8 mouse cellular contexts compared by ENCODE assay signal in the genomic region with DNA sequence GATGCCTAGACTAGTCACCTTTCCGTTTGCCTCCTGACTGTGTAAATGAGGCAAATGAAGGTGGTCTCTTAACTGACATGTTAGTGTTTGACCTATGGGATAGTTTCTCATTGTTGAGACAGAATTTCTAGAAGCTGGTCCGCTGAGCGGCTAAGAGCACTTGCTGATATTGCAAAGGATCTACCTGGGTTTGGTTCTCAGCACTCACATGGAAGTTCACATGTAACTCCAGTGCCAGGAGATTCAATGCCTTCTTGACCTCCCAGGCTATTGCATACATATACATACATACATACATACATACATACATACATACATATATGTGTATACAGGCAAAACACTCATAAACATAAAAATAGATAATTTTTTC. TPM values are rescaled to one million over a fixed set of nuclear protein-coding genes. Genes with fewer than 3 reads are reported as not detected.
A peak's percentile ranks its signal among the peaks of the same experiment; 100 is the strongest.
DNase-seq lines count a peak whose midpoint lies in the region; ATAC-seq and TF ChIP-seq lines count a peak whose summit lies in the region.

No protein-coding gene starts in this region.

- ATAC-seq in liver, embryonic 13.5 days (ENCODE audit: low read depth), result no peak

- peaks cover 3% of the 10 kb centered on the region for H3K36me3 ChIP-seq in heart, adult 2 months (ENCODE audit: control insufficient read depth, insufficient read depth, low read length)
- H3K36me3 ChIP-seq in testis, adult 2 months (ENCODE audit: control insufficient read depth, insufficient read depth, low read length), result no peaks in the 10 kb centered on the region
- peaks cover 50% of the 10 kb centered on the region for H3K36me3 ChIP-seq in liver, embryonic 13.5 days

- peak overlapping the region; percentile 90 for H3K9ac ChIP-seq in heart, adult 2 months (ENCODE audit: low read depth, low read length)
- peak overlapping the region; percentile 98 for H3K9ac ChIP-seq in liver, embryonic 13.5 days

- peak overlapping the region; percentile 82 for H3K4me3 ChIP-seq in heart, adult 2 months
- H3K4me3 ChIP-seq in testis, adult 2 months (ENCODE audit: control insufficient read depth, low read depth, low read length), result peak overlapping the region; percentile 60; the same call in 1 of the 2 replicates
- H3K4me3 ChIP-seq in liver, embryonic 13.5 days (replicated peaks), result peak overlapping the region; percentile 23

- TF ChIP-seq POLR2A in heart, adult 2 months (IDR thresholded peaks at IDR 0.05; ENCODE audit: insufficient read depth, low read depth, low read length), result no peak
- no peak for TF ChIP-seq POLR2A in testis, adult 2 months (IDR thresholded peaks at IDR 0.05; ENCODE audit: control insufficient read depth, low read depth, low read length)

- TF ChIP-seq EP300 in heart, adult 2 months (IDR thresholded peaks at IDR 0.05; ENCODE audit: insufficient read depth, low read depth, low read length), result no peak

- 29% methylated on average over 3 of the region's 3 CpGs for WGBS in heart, adult 2 months
- 18% methylated on average over 3 of the region's 3 CpGs for WGBS in liver, embryonic 13.5 days (ENCODE audit: insufficient replicate concordance)

- peaks cover 9% of the 10 kb centered on the region for H3K4me1 ChIP-seq in heart, adult 2 months (ENCODE audit: control insufficient read depth, insufficient read depth, low read length)
- H3K4me1 ChIP-seq in testis, adult 2 months (ENCODE audit: control insufficient read depth, insufficient read depth, low read length), result peaks cover 8% of the 10 kb centered on the region
- peaks cover 46% of the 10 kb centered on the region for H3K4me1 ChIP-seq in liver, embryonic 13.5 days (replicated peaks)

- intact Hi-C loops in heart, adult 2 months (cut with DNase I), result loop anchor here (10.0 kb wide), 1 partner anchor 365 kb away; a partner anchor contains a TSS

- no peak for TF ChIP-seq CTCF in heart, adult 2 months (IDR thresholded peaks at IDR 0.05)
- no peak for TF ChIP-seq CTCF in testis, adult 2 months (IDR thresholded peaks at IDR 0.05; ENCODE audit: control insufficient read depth, insufficient read depth, insufficient replicate concordance, low read depth, low read length)

- H3K27ac ChIP-seq in heart, adult 2 months, result peak overlapping the region; percentile 97
- H3K27ac ChIP-seq in testis, adult 2 months (ENCODE audit: control insufficient read depth, insufficient read depth, low read depth, low read length), result peak overlapping the region; percentile 96
- peak overlapping the region; percentile 95 for H3K27ac ChIP-seq in liver, embryonic 13.5 days

- peak overlapping the region; percentile 36 for H3K4me2 ChIP-seq in liver, embryonic 13.5 days

- no peaks in the 10 kb centered on the region for H3K27me3 ChIP-seq in heart, adult 2 months (ENCODE audit: control insufficient read depth, insufficient read depth, low read length)
- H3K27me3 ChIP-seq in testis, adult 2 months (ENCODE audit: control insufficient read depth, insufficient read depth, low read length), result no peaks in the 10 kb centered on the region
- no peaks in the 10 kb centered on the region for H3K27me3 ChIP-seq in liver, embryonic 13.5 days

- H3K9me3 ChIP-seq in liver, embryonic 13.5 days (replicated peaks), result no peaks in the 10 kb centered on the region

- H3K79me2 ChIP-seq in heart, adult 2 months (replicated peaks; ENCODE audit: control insufficient read depth, insufficient read depth, low read length), result peaks cover 4% of the 10 kb centered on the region

- DNase-seq in heart, adult 2 months, result no peak
- no peak for DNase-seq in heart, adult 11 months
- no peak for DNase-seq in testis, postnatal 10 days (ENCODE audit: low spot score)
- no peak for DNase-seq in liver, embryonic 13.5 days
- DNase-seq in right cerebral cortex, postnatal 10 days (ENCODE audit: low spot score in 2 of 2), result no peak
- no peak for DNase-seq in spleen, postnatal 14 days (ENCODE audit: low spot score in 2 of 2)
- DNase-seq in frontal cortex, postnatal 36 days (ENCODE audit: low spot score in 2 of 2), result no peak

RNA-seq across cellular contexts. Expression of a gene that starts 0.9 kb away (rescaled TPM):
- 10 to 100 TPM; 23.6 to 24.7 TPM for total RNA-seq in heart, adult 2 months (2021)
- polyA plus RNA-seq in heart, adult 2 months (2012; rRNA removed), result 20.0 and 27.0 TPM in 2 replicates
- 45.2 TPM in 2 replicates for polyA plus RNA-seq in testis, adult 2 months (2012; rRNA removed)
- polyA plus RNA-seq in liver, embryonic 13.5 days (2015; fragmentation: Nextera tagmentation; extraction: Ambion mirVana), result 65.0 and 69.6 TPM in 2 replicates

RNA-seq across cellular contexts. Expression of a gene that starts 22.3 kb away (rescaled TPM):
- total RNA-seq in heart, adult 2 months (2021), result 10 to 100 TPM; 75.6 to 87.2 TPM
- 97.7 and 103 TPM in 2 replicates for polyA plus RNA-seq in heart, adult 2 months (2012; rRNA removed)
- 53.1 and 64.0 TPM in 2 replicates for polyA plus RNA-seq in testis, adult 2 months (2012; rRNA removed)
- 110 and 147 TPM in 2 replicates for polyA plus RNA-seq in liver, embryonic 13.5 days (2015; fragmentation: Nextera tagmentation; extraction: Ambion mirVana)

RNA-seq across cellular contexts. Expression of a gene that starts 27.5 kb away (rescaled TPM):
- 10 to 100 TPM; 39.9 to 40.9 TPM for total RNA-seq in heart, adult 2 months (2021)
- polyA plus RNA-seq in heart, adult 2 months (2012; rRNA removed), result 60.0 and 62.0 TPM in 2 replicates
- polyA plus RNA-seq in testis, adult 2 months (2012; rRNA removed), result 109 and 137 TPM in 2 replicates
- 35.6 and 40.9 TPM in 2 replicates for polyA plus RNA-seq in liver, embryonic 13.5 days (2015; fragmentation: Nextera tagmentation; extraction: Ambion mirVana)

Comparison
In these comparisons a context has a peak if more than half of its experiments do, and no peak if none do; other contexts are left out.
1. H3K4me3 ChIP-seq: peak in every context shown above with its lines; median percentile 82 in heart, adult 2 months; 60 in testis, adult 2 months; 23 in liver, embryonic 13.5 days.